Mouse (Mus musculus) 3T3-L1 (cell line): ENCODE results near the gene 1700001P01Rik.
"Not testable (repeated sequence)": the region's sequence is repeated elsewhere in the genome, so short reads cannot be mapped to it uniquely, and the experiment has no call there.

Experiments
- DNase-seq: peaks from one replicate; pipeline ENCODE4 v3.0.0-alpha.2; 2015; ENCODE audit warnings: low read depth, low spot score

1700001P01Rik gene

DNA sequence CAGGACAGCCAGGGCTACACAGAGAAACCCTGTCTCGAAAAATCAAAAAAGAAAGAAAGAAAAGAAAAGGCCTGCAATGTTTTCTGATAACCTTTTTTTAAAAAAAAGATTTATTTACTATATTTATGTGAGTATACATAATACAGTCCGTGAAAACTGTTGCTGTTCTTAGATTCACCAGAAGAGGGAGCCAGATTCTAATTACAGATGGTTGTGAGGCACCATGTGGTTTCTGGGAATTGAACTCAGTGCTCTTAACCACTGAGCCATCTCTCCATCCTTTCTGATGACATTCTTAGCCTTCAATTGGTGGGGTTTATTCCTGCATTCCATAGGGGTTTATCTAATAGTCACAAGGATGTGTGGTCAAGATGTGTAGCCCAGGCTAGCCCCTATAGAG is 17.4 kb upstream of the 1700001P01Rik start:
- peak; percentile 94 for DNase-seq

DNA sequence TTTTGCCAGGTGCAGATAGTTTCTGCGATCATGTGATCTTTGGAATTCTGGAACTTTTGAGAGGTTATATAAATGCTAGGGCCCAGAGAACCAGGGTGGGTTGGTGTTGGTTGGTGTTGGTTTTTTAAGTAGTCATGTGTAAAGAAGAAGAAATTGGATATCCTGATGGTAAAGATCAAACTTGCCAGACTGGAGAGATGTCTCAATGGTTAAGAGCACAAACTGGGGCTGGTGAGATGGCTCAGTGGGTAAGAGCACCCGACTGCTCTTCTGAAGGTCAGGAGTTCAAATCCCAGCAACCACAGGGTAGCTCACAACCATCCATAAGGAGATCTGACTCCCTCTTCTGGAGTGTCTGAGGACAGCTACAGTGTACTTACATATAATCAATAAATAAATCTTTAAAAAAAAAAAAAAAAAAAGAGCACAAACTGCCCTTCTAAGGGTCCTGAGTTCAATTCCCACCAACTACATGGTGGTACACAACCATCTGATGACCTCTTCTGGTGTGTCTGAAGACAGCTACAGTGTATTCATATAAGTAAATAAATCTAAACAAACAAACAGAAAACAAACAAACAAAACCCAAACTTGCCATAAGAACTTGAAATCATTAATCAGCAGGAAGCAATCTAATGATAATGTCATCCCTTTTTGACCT is 15.2 kb upstream of the 1700001P01Rik start:
- not testable (repeated sequence) for DNase-seq

- no peak for DNase-seq
Measured at GRCm38 (mm10) chr11:97789727-97790126, 14.0 kb upstream of the 1700001P01Rik start.

- no peak for DNase-seq
Measured at GRCm38 (mm10) chr11:97787961-97788360, 12.2 kb upstream of the 1700001P01Rik start.

GRCm38 (mm10) chr11:97782564-97782895 is 6.8 kb upstream of the 1700001P01Rik start:
- no peak for DNase-seq

DNA sequence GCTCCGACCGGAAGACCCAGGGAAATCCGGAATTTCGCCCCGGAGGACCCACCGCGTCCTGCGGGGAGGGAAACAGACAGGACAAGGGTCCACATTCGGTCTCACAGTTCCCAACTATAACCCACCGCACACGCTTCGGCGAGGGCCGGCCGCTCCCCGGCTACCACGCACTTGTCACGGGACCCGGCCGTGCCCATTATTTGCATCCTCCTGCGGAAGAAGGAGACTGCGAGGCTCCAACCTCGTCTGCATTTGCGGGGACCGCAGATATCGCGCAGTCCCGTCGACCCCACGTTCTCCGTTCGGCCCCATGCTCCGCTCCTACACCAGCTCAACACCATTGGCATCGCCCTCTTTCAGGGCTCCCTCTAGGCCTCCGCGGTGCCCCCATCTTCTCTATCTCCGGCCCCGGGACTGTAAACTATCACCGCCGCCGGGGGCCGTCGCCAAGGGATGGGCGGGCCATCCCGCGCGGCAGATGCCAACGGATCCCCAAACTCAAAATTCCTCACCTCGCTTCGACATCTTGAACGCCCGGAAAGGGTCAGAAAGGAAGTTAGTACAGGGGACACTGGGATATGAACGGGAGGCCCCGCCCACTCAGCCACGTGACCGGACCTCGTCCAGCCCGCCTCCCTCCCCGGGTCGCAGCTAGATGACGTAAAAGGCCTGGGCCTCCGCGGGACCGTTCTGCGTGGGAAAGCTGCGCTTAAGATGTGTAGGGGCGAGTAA is 6.3 kb upstream of the 1700001P01Rik start, which contains the start of gene Rpl23:
TSS of gene Rpl23 (minus strand) at position 606 of the 732 bp plus-strand sequence.
- peak; percentile 98 for DNase-seq

DNA sequence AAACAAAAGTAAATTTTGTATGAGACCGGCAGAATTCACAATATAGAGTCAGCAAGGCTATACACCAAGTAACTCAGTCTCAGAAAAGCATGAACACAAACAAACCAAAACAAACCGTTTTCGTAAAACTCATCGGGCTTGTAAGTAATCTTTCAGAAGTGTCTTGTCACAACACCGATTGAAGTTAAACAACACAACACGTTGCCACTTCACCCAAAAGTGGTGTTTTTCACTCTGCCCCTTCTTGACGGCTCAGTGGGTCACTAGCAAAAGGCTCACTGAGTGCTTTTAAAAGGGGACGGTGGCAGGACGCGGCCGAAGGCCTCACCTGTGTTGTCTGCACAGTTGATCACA is 5.7 kb upstream of the 1700001P01Rik start:
- DNase-seq: no peak

GRCm38 (mm10) chr11:97779968-97780701 is 4.4 kb upstream of the 1700001P01Rik start:
- DNase-seq: no peak

DNA sequence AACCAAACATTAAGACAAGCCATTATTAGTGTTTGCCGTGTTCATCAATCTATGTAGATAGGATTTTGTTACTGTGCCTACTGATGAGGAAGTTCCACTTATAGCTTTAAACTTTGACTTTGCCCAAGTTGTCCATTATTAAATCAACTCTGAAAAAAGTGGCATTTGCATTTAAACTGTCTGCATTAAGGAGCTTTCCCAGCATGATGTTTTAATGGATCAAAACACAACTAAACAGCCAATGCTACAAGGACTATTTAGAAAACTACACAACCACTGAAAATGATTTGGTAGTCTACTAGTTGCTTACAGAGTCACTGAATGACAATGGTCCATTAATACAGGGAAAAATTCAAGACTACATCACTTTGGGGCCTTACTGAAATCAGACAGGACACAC is 3.2 kb upstream of the 1700001P01Rik start:
- no peak for DNase-seq

DNA sequence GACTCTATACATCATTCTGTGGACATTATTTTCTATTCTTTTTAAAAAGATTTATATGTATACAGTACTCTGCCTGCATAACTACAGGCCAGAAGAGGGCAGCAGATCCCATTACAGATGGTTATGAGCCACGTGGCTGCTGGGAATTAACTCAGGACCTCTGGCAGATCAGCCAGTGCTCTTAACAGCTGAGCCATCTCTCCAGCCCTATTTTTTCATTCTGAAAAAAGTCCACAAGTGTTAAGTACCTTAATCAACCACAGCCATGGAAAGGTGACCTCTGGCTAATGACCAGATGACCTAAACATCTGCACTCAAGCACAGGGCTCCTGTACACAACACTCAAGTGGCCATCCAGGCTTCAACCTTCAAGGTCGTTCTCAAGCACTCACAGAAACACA is 1.4 kb upstream of the 1700001P01Rik start:
- peak; percentile 82 for DNase-seq

DNA sequence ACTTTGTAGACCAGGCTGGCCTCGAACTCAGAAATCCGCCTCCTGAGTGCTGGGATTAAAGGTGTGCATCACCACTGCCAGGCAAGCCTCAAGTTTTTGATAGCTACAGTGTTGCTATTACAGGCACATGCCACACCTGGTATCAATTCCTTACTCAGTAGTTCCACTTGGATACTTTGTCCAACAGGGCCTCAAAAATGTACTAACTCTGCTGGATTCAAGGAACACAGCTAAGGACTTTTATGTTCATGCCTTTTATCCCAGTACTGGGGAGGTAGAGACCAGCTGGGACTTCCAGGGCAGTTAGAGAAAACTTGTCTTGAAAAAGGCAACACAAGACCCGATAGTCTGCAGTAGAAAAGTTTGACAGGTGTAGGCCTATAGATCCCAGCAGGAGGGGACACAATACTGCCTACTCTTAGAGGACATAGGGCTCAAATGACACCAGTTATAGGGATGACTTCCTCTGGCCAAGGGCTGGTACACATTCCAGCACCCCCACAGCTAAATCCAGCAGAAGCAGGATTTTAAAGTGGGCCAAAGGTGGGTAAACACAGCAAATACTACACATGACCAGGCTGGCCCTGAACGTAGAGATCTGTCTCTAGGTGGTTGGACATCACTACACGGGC is 895 bp upstream of the 1700001P01Rik start:
- no peak for DNase-seq

DNA sequence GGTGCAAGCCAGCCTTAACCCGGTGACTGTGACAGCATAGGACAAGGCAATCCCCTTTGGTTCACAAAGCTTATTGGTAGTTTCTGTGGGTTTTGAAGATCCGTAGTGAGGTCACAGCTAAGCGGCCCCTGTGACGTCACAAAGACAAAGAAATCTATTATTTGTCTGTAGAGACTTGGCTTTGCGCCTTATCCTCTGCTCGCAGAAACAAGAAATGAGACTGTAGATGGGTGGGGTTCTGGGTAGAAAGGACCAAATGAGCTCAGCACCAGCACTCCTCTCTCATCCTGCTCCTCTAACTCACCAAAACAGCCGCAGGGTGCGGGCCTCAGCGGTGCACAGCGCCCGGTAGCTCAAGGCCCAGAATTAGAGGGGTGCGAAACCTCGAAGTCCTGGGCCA is 532 bp downstream of the 1700001P01Rik start:
- no peak for DNase-seq

DNA sequence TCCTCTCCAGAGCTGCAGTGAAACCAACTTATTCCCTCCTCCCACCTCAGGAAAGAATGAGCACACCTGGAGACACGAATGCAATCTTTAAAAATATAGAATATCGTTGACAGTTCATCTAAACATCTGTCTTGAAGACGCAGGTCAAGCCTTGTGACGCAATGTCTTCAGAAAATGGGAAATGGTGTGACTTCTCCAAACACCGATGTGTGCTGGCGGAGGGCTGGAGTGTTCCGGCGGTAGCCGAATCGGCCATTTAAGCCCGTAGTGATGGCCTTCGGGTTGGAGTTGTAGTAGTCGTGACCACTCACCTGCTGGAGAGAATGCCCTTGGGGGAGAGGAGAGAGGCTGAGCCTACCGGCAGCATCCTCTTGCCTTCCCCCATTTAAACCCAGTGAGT is 4.3 kb downstream of the 1700001P01Rik start:
- DNase-seq: no peak

DNA sequence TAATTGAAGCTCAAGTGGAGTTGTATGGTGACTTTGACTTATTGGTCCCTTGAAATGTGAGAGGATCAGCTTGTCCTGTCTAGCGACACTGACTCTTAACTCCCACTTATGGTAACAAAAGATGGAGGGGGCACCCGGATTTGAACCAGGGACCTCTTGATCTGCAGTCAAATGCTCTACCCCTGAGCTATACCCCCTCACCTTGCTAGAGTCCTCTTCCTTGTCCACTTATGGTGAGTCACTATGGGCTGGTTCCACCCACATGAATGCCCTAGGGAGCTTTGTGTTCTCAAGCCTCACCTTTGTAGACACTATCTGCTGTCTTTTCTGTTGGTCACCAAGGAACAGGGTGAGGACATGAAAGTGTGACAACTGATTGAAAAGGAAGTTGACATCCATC is 6.0 kb downstream of the 1700001P01Rik start:
- peak; percentile 50 for DNase-seq

GRCm38 (mm10) chr11:97766154-97766881 is 9.4 kb downstream of the 1700001P01Rik start, which contains the start of gene Cwc25:
Gene Cwc25 (minus strand): TSS chr11:97766556.
- DNase-seq: peak; percentile 99

DNA sequence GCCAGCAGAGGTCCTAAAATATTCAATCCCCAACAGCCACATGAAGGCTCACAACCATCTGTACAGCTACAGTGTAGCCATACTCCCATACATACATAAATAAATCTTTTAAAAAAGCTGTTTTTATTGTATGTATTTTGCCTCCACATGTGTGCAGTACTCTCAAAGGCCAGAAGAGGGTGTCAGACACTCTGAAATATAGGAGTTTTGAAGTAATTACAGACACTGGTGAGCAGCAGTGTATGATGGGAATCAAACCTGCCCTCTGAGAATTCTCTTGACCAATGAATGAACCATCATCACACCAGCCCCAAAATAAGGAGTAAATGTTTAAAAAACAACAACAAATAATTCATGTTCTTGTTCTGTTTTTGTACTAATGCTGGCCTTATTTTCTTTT is 14.1 kb downstream of the 1700001P01Rik start:
- DNase-seq: no peak

GRCm38 (mm10) chr11:97758942-97759341 is 16.8 kb downstream of the 1700001P01Rik start:
- DNase-seq: no peak

DNA sequence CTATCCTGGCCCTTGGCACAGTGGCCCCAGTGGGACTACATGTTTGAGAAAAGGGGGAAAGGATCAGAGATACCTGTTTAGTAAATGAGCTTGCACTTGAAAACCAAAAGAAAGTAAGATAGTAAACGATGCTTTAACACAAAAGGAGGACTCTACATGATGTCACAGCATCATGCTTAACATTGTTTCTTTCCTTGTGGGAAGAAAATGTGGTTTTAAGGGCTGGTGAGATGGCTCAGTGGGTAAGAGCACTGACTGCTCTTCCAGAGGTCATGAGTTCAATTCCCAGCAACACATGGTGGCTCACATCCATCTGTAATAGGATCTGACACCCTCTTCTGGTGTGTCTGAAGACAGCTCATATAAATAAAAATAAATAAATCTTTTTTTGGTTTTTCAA is 17.6 kb downstream of the 1700001P01Rik start:
- no peak for DNase-seq

- no peak for DNase-seq
Measured at GRCm38 (mm10) chr11:97753277-97753676, 22.4 kb downstream of the 1700001P01Rik start.

- no peak for DNase-seq
Measured at GRCm38 (mm10) chr11:97748496-97748895, 27.2 kb downstream of the 1700001P01Rik start.

DNA sequence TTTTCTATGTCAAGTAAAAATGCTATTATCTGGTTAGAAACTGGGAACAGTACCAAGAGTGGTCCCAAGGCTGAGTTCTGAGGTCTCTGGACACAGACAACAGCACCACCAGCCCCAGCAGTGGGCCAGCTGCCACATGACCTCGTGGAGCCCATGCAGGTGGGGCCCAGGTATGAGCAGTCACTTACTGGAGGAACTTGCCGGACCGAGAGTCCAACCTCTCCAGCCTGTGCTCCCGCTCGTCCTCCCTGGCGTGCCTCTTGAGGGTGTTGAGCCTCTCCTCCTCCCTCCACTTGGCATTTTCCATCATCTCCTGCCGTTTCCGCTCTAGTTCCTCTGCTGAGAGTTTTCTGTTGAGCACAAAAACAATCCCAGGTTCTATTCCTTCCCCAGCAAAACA is 27.9 kb downstream of the 1700001P01Rik start:
- no peak for DNase-seq
